Mouse (Mus musculus) MEL (cell line): ENCODE measurements around the gene Dlk2.

Source experiments
- CTCF ChIP-seq, 3 experiments: IDR thresholded peaks in 2 of 3; conservative IDR thresholded peaks in 1 of 3; 2 replicates each; pipeline ENCODE4 v1.5.1; 2011 to 2012; ENCODE audit warnings: low read length in 3 of 3, low read depth in 2 of 3, mild to moderate bottlenecking in 2 of 3, improper control_type of control experiment in 1 of 3, inconsistent platforms in 1 of 3, mixed read lengths in 1 of 3, moderate library complexity in 1 of 3; ENCODE audit not compliant: control insufficient read depth in 1 of 3, insufficient read depth in 1 of 3, poor library complexity in 1 of 3, severe bottlenecking in 1 of 3
- E2F4 ChIP-seq: IDR thresholded peaks from 2 replicates; pipeline ENCODE4 v1.6.1; 2011; ENCODE audit warnings: low read depth, low read length, improper control_type of control experiment, borderline replicate concordance
- EP300 ChIP-seq, 2 experiments: IDR thresholded peaks; 2 replicates each; pipeline ENCODE4 v1.6.1; 2011; ENCODE audit warnings: improper control_type of control experiment in 2 of 2, low read length in 2 of 2, low read depth in 1 of 2, mild to moderate bottlenecking in 1 of 2
- ETS1 ChIP-seq: IDR thresholded peaks from 2 replicates; pipeline ENCODE4 v1.6.1; 2012; ENCODE audit warnings: low read depth, mild to moderate bottlenecking, inconsistent platforms, low read length, improper control_type of control experiment, moderate library complexity
- MAX ChIP-seq: IDR thresholded peaks from 2 replicates; pipeline ENCODE4 v1.6.1; 2011; ENCODE audit warnings: low read length, improper control_type of control experiment
- MAZ ChIP-seq: IDR thresholded peaks from 2 replicates; pipeline ENCODE4 v1.6.1; 2012; ENCODE audit warnings: low read depth, mild to moderate bottlenecking, inconsistent platforms, low read length, improper control_type of control experiment
- MXI1 ChIP-seq: IDR thresholded peaks from 2 replicates; pipeline ENCODE4 v1.6.1; 2011; ENCODE audit warnings: mild to moderate bottlenecking, low read depth, low read length, improper control_type of control experiment
- POLR2A ChIP-seq, 2 experiments: IDR thresholded peaks; 2 replicates each; pipeline ENCODE4 v1.6.1; 2011 to 2012; ENCODE audit warnings: low read length in 2 of 2, mild to moderate bottlenecking in 2 of 2, control low read depth in 1 of 2, improper control_type of control experiment in 1 of 2, low read depth in 1 of 2, moderate library complexity in 1 of 2; ENCODE audit not compliant: control insufficient read depth in 1 of 2, insufficient read depth in 1 of 2, poor library complexity in 1 of 2
- POLR2AphosphoS5 ChIP-seq: IDR thresholded peaks from 2 replicates; pipeline ENCODE4 v1.6.1; 2012; ENCODE audit warnings: low read depth, borderline replicate concordance, mild to moderate bottlenecking, inconsistent platforms, low read length, moderate library complexity, mixed read lengths
- SIN3A ChIP-seq: IDR thresholded peaks from 2 replicates; pipeline ENCODE4 v1.6.1; 2012; ENCODE audit warnings: low read length, improper control_type of control experiment, inconsistent platforms
- TAL1 ChIP-seq: IDR thresholded peaks from 2 replicates; pipeline ENCODE4 v1.6.1; 2012; ENCODE audit warnings: mild to moderate bottlenecking, inconsistent platforms, low read length, moderate library complexity, mixed read lengths
- ZC3H11A ChIP-seq: IDR thresholded peaks from 2 replicates; pipeline ENCODE4 v1.6.1; 2012; ENCODE audit warnings: low read depth, mild to moderate bottlenecking, inconsistent platforms, low read length, improper control_type of control experiment
- ZMIZ1 ChIP-seq: IDR thresholded peaks from 2 replicates; pipeline ENCODE4 v1.6.1; 2012; ENCODE audit warnings: low read depth, mild to moderate bottlenecking, inconsistent platforms, low read length, improper control_type of control experiment, moderate library complexity

- no peak for TF ChIP-seq MAZ
- TF ChIP-seq TAL1 = no peak
- TF ChIP-seq SIN3A = no peak
- TF ChIP-seq E2F4 = no peak
- no peak for TF ChIP-seq ZMIZ1
- no peak for TF ChIP-seq ZC3H11A
- no peak for TF ChIP-seq CTCF (IDR thresholded peaks at IDR 0.05 in 2 of 3, conservative IDR thresholded peaks at IDR 0.05 in 1 of 3; ENCODE audit: control insufficient read depth in 1 of 3, insufficient read depth in 1 of 3, low read depth in 2 of 3, low read length in 3 of 3, poor library complexity in 1 of 3, severe bottlenecking in 1 of 3)
- no peak for TF ChIP-seq POLR2AphosphoS5
- no peak for TF ChIP-seq POLR2A (IDR thresholded peaks at IDR 0.05; ENCODE audit: control insufficient read depth in 1 of 2, insufficient read depth in 1 of 2, low read depth in 1 of 2, low read length in 2 of 2, poor library complexity in 1 of 2)
- no peak for TF ChIP-seq EP300 (IDR thresholded peaks at IDR 0.05; ENCODE audit: low read depth in 1 of 2, low read length in 2 of 2)
- no peak for TF ChIP-seq MAX
- TF ChIP-seq ETS1 = no peak
- no peak for TF ChIP-seq MXI1
These were observed 31.7 kb upstream of the Dlk2 start for GRCm38 (mm10) chr17:46265502-46265901.
